Mouse (Mus musculus) Patski (cell line): ENCODE measurements around the gene Cwc25. TPM values are rescaled to one million over a fixed set of nuclear protein-coding genes. Genes with fewer than 3 reads are reported as not detected.
"Not testable (repeated sequence)": the region's sequence is repeated elsewhere in the genome, so short reads cannot be mapped to it uniquely, and the experiment has no call there.

Source experiments
- ATAC-seq: fragments of 100-300 bp; one replicate; pipeline ENCODE4 v1.8.0; 2021
- CTCF ChIA-PET: fragments of 350-600 bp; sonication (Branson Sonifier 250); formaldehyde crosslinking; loops from one replicate; lab custom pipeline; 2022; ENCODE audit warnings: inconsistent platforms; lab: Charles Lee
- POLR2A ChIA-PET: fragments of 350-600 bp; sonication (Branson Sonifier 250); formaldehyde crosslinking; loops from one replicate; lab custom pipeline; 2022; ENCODE audit warnings: antibody characterized with exemption, inconsistent platforms; lab: Charles Lee
- DNase-seq: peaks from one replicate; pipeline ENCODE4 v3.0.0-alpha.2; 2011; ENCODE audit warnings: low read depth, low spot score
- H3K27me3 ChIP-seq: fragments of 371-371 bp; one replicate; pipeline ENCODE4 v1.5.1; 2021
- CTCF ChIP-seq: fragments of 100-300 bp; IDR thresholded peaks from one replicate; pipeline ENCODE4 v1.5.1; 2021
- in situ Hi-C: fragments of 300-500 bp; cut with MboI; formaldehyde crosslinking; loops from 3 replicates; pipeline ENCODE4 v1.11.1; 2018; ENCODE audit warnings: low pct_unique_long_range_greater_than_20kb, mixed read lengths
- polyA plus RNA-seq: library from polyadenylated mRNA; unstranded; gene quantifications from one replicate; pipeline ENCODE4 v1.2.3, GENCODE M21; 2021

Gene Cwc25
- polyA plus RNA-seq, 1 experiment from 2014 or later = 20.1 TPM

DNA sequence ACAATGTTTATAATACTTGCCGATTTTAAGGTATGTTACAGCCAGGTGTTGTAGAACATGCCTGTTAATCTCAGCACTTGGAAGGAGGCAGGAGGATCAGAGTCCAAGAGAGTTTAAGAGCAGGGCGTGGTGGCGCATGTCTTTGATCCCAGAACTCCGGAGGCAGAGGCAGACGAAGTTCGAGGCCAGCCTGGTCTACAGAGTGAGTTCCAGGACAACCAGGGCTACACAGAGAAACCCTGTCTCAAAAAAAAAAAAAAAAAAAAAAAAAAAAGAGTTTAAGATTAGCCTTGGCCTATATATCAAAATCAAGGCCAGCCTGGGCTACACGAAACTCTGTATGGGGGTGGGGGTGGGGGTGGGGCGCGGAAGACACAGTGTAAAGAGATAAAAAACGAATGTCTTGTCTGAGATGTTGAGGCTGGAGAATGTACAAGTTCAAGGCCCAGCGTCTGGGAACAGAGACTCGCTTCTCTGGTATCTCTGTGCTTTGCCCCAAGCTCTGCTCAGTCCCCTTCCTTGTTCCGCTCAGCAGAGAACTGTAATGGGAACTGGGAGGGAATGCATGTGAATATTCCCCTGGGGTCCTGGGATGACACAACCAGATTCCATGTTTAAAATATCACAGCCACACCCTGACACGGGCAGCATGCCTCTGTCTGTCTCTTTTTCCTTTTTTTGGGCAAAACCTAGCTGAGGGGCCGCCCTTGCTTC lies 31.2 kb upstream of the Cwc25 start:
- TF ChIP-seq CTCF = no peak
- in situ Hi-C loops = loop anchor here (5.0 kb wide), 2 partner anchors 85 to 190 kb away; partner anchors contain the start of genes Fbxo47 and Plxdc1
- no peaks in the 10 kb centered on the region for H3K27me3 ChIP-seq
- ChIA-PET CTCF (interaction anchor here (1.2 to 1.6 kb wide), 3 partner anchors 9 to 85 kb away, joined by 3 to 4 read pairs (median 3); no protein-coding TSS in a partner anchor), POLR2A (interaction anchor here (6.7 kb wide), 1 partner anchor 17 kb away, joined by 133 read pairs; no protein-coding TSS in a partner anchor)
- DNase-seq = no peak
- no peak for ATAC-seq

DNA sequence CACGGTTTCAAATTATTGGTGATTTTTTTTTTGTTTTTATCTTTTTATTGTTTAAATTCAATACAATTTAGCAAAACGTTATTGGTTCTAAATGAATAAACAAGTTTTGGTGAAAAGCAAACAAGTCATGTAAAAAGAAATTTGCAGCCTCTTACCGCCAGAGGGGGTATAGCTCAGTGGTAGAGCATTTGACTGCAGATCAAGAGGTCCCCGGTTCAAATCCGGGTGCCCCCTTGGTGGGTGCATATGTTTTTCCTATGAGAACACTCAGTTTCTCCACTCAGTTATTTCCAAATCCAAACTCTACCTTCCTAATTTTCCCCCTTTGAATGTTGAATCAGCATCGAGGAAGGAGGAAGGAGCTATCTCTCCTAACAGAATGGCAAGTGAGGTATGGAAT lies 30.6 kb upstream of the Cwc25 start:
- ChIA-PET CTCF (interaction anchor here (1.2 to 1.6 kb wide), 3 partner anchors 10 to 85 kb away, joined by 3 to 4 read pairs (median 3); no protein-coding TSS in a partner anchor), POLR2A (interaction anchor here (6.7 kb wide), 1 partner anchor 18 kb away, joined by 133 read pairs; no protein-coding TSS in a partner anchor)
- in situ Hi-C loops = loop anchor here (5.0 kb wide), 2 partner anchors 85 to 190 kb away; partner anchors contain the start of genes Fbxo47 and Plxdc1
- no peaks in the 10 kb centered on the region for H3K27me3 ChIP-seq
- ATAC-seq = no peak
- no peak for DNase-seq
- TF ChIP-seq CTCF = peak; percentile 57

DNA sequence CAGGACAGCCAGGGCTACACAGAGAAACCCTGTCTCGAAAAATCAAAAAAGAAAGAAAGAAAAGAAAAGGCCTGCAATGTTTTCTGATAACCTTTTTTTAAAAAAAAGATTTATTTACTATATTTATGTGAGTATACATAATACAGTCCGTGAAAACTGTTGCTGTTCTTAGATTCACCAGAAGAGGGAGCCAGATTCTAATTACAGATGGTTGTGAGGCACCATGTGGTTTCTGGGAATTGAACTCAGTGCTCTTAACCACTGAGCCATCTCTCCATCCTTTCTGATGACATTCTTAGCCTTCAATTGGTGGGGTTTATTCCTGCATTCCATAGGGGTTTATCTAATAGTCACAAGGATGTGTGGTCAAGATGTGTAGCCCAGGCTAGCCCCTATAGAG lies 26.8 kb upstream of the Cwc25 start:
- CTCF ChIA-PET = interaction anchor here (1.0 kb wide), 1 partner anchor 47 kb away, joined by 3 read pairs; the partner anchor contains the start of gene B230217C12Rik
- TF ChIP-seq CTCF = peak; percentile 79
- in situ Hi-C loops = no loop called here
- POLR2A ChIA-PET = interaction anchor here (0.7 kb wide), 1 partner anchor 40 kb away, joined by 4 read pairs; no protein-coding TSS in a partner anchor
- ATAC-seq (no peak), DNase-seq (no peak)
- no peaks in the 10 kb centered on the region for H3K27me3 ChIP-seq

DNA sequence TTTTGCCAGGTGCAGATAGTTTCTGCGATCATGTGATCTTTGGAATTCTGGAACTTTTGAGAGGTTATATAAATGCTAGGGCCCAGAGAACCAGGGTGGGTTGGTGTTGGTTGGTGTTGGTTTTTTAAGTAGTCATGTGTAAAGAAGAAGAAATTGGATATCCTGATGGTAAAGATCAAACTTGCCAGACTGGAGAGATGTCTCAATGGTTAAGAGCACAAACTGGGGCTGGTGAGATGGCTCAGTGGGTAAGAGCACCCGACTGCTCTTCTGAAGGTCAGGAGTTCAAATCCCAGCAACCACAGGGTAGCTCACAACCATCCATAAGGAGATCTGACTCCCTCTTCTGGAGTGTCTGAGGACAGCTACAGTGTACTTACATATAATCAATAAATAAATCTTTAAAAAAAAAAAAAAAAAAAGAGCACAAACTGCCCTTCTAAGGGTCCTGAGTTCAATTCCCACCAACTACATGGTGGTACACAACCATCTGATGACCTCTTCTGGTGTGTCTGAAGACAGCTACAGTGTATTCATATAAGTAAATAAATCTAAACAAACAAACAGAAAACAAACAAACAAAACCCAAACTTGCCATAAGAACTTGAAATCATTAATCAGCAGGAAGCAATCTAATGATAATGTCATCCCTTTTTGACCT lies 24.6 kb upstream of the Cwc25 start:
- in situ Hi-C loops, ATAC-seq, DNase-seq, H3K27me3 ChIP-seq: not testable (repeated sequence)
- ChIA-PET POLR2A (interaction anchor here (2.6 kb wide), 1 partner anchor 8 kb away, joined by 10 read pairs; the partner anchor contains the start of gene Lasp1), CTCF (interaction anchor here (0.9 to 1.2 kb wide), 2 partner anchors 27 to 97 kb away, joined by 3 to 4 read pairs; no protein-coding TSS in a partner anchor)

DNA sequence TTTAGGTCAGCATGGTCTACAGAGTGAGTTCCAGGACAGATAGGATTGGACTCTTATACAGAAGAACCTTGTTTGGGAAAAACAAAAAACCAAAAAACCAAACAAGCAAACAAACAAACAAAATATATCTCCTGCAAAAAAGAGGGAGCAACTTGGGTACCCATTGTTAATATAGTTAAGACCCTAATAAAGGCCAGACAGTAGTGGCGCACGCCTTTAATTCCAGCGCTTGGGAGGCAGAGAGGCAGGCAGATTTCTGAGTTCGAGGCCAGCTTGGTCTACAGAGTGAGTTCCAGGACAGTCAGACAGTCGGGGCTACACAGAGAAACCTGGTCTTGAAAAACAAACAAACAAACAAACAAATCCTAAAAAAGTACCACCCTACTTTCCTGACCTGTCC lies 23.4 kb upstream of the Cwc25 start:
- ATAC-seq = no peak
- in situ Hi-C loops = no loop called here
- DNase-seq = no peak
- ChIA-PET POLR2A (interaction anchor here (2.6 kb wide), 1 partner anchor 10 kb away, joined by 10 read pairs; the partner anchor contains the start of gene Lasp1), CTCF (interaction anchor here (0.9 kb wide), 1 partner anchor 98 kb away, joined by 4 read pairs; no protein-coding TSS in a partner anchor)
- H3K27me3 ChIP-seq = no peaks in the 10 kb centered on the region
- TF ChIP-seq CTCF = no peak

DNA sequence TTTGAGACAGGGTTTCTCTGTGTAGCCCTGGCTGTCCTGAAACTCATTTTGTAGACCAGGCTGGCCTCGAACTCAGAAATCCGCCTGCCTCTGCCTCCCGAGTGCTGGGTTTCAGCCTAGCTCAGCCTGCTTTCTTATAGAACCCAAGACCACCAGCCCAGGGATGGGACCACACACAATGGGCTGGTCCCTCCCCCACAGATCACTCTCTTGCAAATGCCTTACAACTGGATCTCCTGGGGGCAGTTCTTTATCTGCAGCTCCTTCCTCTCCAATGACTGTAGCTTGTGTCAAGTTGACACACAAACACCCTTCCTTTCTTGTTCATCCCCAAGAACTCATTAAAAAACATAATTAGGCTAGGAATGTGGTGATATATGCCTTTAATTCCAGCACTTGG lies 21.6 kb upstream of the Cwc25 start:
- no peak for TF ChIP-seq CTCF
- DNase-seq = no peak
- no peak for ATAC-seq
- no peaks in the 10 kb centered on the region for H3K27me3 ChIP-seq
- in situ Hi-C loops = no loop called here
- CTCF ChIA-PET = no interaction called here
- POLR2A ChIA-PET = interaction anchor here (2.6 kb wide), 1 partner anchor 11 kb away, joined by 10 read pairs; the partner anchor contains the start of gene Lasp1

DNA sequence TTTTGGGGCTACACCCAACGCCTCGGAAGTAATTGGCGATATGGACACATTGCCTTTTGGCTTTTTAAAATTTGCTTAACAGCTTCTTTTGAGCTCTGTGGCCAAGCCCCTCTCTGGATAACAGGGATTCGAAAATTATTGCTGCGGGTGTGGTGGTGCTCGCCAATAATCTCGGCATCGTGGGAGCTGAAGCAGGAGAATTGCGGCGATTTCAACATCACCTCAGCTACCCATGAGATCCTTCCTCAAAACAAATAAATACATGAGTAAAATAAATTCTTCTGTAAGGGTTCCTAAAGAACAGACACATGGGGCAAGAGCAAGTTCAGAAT lies 16.2 kb upstream of the Cwc25 start:
- TF ChIP-seq CTCF = no peak
- DNase-seq (no peak), ATAC-seq (no peak)
- H3K27me3 ChIP-seq = no peaks in the 10 kb centered on the region
- in situ Hi-C loops = no loop called here
- ChIA-PET CTCF (interaction anchor here (1.5 kb wide), 1 partner anchor 9 kb away, joined by 5 read pairs; no protein-coding TSS in a partner anchor), POLR2A (interaction anchor here (1.8 kb wide), 1 partner anchor 16 kb away, joined by 4 read pairs; no protein-coding TSS in a partner anchor)

DNA sequence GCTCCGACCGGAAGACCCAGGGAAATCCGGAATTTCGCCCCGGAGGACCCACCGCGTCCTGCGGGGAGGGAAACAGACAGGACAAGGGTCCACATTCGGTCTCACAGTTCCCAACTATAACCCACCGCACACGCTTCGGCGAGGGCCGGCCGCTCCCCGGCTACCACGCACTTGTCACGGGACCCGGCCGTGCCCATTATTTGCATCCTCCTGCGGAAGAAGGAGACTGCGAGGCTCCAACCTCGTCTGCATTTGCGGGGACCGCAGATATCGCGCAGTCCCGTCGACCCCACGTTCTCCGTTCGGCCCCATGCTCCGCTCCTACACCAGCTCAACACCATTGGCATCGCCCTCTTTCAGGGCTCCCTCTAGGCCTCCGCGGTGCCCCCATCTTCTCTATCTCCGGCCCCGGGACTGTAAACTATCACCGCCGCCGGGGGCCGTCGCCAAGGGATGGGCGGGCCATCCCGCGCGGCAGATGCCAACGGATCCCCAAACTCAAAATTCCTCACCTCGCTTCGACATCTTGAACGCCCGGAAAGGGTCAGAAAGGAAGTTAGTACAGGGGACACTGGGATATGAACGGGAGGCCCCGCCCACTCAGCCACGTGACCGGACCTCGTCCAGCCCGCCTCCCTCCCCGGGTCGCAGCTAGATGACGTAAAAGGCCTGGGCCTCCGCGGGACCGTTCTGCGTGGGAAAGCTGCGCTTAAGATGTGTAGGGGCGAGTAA lies 15.6 kb upstream of the Cwc25 start, which contains the start of gene Rpl23:
Rpl23 (minus strand) TSS at position 606 of the 732 bp plus-strand sequence.
- in situ Hi-C loops = no loop called here
- no peak for TF ChIP-seq CTCF
- ChIA-PET POLR2A (interaction anchor here (1.0 to 1.8 kb wide), 2 partner anchors 15 to 17 kb away, joined by 3 to 4 read pairs; no protein-coding TSS in a partner anchor), CTCF (interaction anchor here (1.5 kb wide), 1 partner anchor 10 kb away, joined by 5 read pairs; no protein-coding TSS in a partner anchor)
- H3K27me3 ChIP-seq = no peaks in the 10 kb centered on the region
- ATAC-seq (peak; percentile 39), DNase-seq (peak; percentile 83)

DNA sequence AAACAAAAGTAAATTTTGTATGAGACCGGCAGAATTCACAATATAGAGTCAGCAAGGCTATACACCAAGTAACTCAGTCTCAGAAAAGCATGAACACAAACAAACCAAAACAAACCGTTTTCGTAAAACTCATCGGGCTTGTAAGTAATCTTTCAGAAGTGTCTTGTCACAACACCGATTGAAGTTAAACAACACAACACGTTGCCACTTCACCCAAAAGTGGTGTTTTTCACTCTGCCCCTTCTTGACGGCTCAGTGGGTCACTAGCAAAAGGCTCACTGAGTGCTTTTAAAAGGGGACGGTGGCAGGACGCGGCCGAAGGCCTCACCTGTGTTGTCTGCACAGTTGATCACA lies 15.1 kb upstream of the Cwc25 start:
- no peaks in the 10 kb centered on the region for H3K27me3 ChIP-seq
- ATAC-seq (no peak), DNase-seq (no peak)
- TF ChIP-seq CTCF = no peak
- POLR2A ChIA-PET = interaction anchor here (0.6 to 1.8 kb wide), 3 partner anchors 13 to 16 kb away, joined by 3 to 4 read pairs (median 3); no protein-coding TSS in a partner anchor
- CTCF ChIA-PET = no interaction called here
- in situ Hi-C loops = no loop called here
